Mouse (Mus musculus) bone marrow, adult 2 months (tissue): ENCODE measurements around the gene Prkcb.

Source experiments
- CTCF ChIP-seq: fragments of 200-500 bp; IDR thresholded peaks from 2 replicates; pipeline ENCODE4 v1.5.1; 2011; ENCODE audit warnings: low read length, control low read depth; ENCODE audit not compliant: control insufficient read depth, insufficient read depth
- POLR2A ChIP-seq: fragments of 200-500 bp; IDR thresholded peaks from 2 replicates; pipeline ENCODE4 v1.6.1; 2011; ENCODE audit warnings: low read depth, mild to moderate bottlenecking, control low read depth, low read length, borderline replicate concordance; ENCODE audit not compliant: control insufficient read depth

DNA sequence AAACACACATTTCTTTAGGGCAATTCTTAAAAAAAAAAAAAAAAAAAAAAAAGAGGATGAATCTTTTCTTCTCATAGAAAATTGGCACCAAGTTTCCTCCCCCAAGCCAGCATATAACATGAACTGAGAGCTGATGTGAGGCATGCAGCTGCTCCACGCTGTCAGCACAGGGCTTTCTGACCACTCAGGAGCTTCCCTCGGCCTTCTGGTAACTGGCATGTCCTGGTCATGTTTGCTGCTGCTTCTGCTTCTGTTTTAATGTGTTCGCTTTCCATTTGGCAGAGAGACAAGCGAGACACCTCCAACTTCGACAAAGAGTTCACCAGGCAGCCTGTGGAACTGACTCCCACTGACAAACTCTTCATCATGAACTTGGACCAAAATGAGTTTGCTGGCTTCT is 344.9 kb downstream of the Prkcb start:
- TF ChIP-seq POLR2A = no peak
- TF ChIP-seq CTCF = no peak
